Mouse (Mus musculus): ENCODE results near the gene Twist1.

The Twist1 gene

GRCm38 (mm10) chr12:33966490-33967415 is 9.3 kb downstream of the Twist1 start:
- DNase-seq (ENCODE audit: low read depth, low spot score), result no peak

GRCm38 (mm10) chr12:33967514-33967913 is 10.0 kb downstream of the Twist1 start:
- no peak for DNase-seq (ENCODE audit: low read depth, low spot score)

GRCm38 (mm10) chr12:33968041-33968897 is 10.8 kb downstream of the Twist1 start:
- DNase-seq (ENCODE audit: low read depth, low spot score), result no peak

GRCm38 (mm10) chr12:33968898-33969178 is 11.4 kb downstream of the Twist1 start:
- no peak for DNase-seq (ENCODE audit: low read depth, low spot score)

- DNase-seq (ENCODE audit: low read depth, low spot score), result no peak
Observed at GRCm38 (mm10) chr12:33980159-33980558, 22.7 kb downstream of the Twist1 start.

- DNase-seq (ENCODE audit: low read depth, low spot score), result no peak
Observed at GRCm38 (mm10) chr12:33981433-33981832, 24.0 kb downstream of the Twist1 start.

GRCm38 (mm10) chr12:33993127-33993526 is 35.7 kb downstream of the Twist1 start:
- DNase-seq (ENCODE audit: low read depth, low spot score), result no peak
